Mouse (Mus musculus): ENCODE results near the gene Creb3l4. TPM values are rescaled to one million over a fixed set of nuclear protein-coding genes. Genes with fewer than 3 reads are reported as not detected.
"Not testable (repeated sequence)": the region's sequence is repeated elsewhere in the genome, so short reads cannot be mapped to it uniquely, and the experiment has no call there.

Creb3l4 gene
- 11.7 and 12.9 TPM in 2 replicates for polyA plus RNA-seq (2016; fragmentation: Nextera tagmentation; extraction: Ambion mirVana)

DNA sequence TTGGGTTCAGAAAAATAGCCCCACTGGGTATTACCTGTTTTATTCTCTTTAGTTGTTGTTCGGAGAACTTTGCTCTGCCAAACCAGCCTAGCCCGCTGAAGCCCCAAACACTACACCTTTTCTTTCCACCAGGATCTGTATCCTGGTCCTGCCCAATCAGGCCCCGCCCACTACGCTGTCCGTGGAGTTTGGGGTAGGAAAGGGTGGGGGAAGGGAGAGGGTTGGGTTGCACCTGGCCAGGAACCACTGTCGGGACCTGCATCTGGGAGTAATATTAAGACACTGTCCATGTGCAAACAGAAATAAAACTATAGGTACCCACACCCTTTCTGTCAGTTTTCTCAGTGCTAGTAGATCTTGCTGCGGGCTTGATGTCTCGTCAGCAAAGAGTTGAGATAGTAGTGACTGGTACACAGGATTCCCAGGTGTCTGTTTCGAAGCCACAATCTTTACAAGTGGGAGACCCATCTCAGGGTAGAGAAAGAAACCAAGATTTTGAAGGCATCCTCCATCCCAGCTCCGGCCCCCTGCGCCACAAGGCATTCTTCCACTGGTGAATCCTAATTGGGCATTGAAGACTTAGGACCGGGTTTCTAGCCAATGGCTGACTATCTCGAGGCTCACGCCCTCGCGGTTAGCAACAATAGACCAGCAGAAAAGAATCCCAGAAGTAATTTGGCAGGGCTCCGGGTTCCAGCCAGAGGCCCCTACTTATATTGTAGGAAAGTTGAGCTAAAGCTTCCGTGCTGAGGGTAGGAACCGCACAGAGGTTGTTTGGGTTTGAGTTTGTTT, at the start of gene Creb3l4:
Gene Creb3l4, minus strand, starts transcription at position 529 of the 792 bp plus-strand sequence.
- Histone ChIP-seq H3K36me3 (no peaks in the 10 kb centered on the region), H3K9ac (replicated peaks) (peak within 1 kb of the TSS; percentile 45; the same call in 1 of the 2 replicates), H3K4me3 (replicated peaks) (peak within 1 kb of the TSS; percentile 38), H3K4me1 (replicated peaks) (peaks cover 14% of the 10 kb centered on the region), H3K9me3 (no peaks in the 10 kb centered on the region), H3K4me2 (peak within 1 kb of the TSS; percentile 69), H3K27ac (peak within 1 kb of the TSS; percentile 83), H3K27me3 (no peaks in the 10 kb centered on the region)
- peak; percentile 69 for ATAC-seq (ENCODE audit: insufficient number of reproducible peaks, insufficient read depth, low FRiP score, low TSS enrichment, low read depth)
- 4% methylated on average over 19 of the region's 19 CpGs for WGBS

DNA sequence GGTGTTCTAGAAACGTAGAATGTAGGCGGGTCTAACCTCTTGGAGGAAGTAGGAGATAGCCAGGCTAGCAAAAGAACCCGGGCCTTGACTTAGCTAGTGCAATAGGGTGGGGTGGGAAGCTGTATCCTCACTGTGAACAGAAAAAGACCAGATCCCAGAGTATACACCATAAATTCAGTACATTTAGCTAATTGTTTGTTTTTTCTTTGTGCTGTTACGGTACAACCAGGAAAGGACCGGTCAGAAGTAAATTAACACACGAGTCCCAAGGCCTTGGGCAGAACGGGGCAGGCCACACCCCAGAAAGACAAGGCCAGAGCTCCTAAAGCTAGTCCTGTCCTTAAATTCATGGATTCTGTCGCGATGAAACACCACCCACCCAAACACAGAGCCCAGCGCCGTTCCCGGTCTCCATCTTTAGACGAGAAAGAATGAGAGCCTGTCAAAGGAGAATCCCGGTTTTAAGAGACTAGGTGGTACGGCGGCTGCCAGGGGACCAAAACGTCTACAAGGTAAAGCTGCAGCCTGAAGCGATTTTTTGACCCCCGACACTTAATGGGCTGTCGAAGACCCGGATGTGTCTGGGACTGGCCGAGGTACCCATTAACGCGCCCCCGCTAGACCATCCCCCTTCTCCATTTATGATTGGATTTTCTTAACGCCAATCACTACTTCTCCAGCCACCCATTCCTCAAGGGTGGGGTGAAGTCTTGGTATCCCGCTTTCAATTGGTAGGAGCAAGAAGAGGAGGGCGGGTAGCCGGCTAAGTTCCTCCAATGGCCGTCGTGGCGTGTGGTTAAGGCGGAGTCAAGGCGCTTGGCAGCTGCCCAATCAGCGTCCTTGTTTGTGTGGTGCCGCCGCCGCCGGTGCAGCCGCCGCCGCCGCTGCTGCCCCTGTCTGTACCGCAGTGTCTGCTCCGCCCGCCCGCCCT, 49.3 kb upstream of the Creb3l4 start, which contains the start of gene Gatad2b:
Gene Gatad2b, plus strand, starts transcription at position 834 of the 931 bp plus-strand sequence.
- peak; percentile 100 for ATAC-seq (ENCODE audit: insufficient number of reproducible peaks, insufficient read depth, low FRiP score, low TSS enrichment, low read depth)
- Histone ChIP-seq H3K4me1 (replicated peaks) (peaks cover 12% of the 10 kb centered on the region), H3K9ac (replicated peaks) (peak within 1 kb of the TSS; percentile 94), H3K27ac (peak within 1 kb of the TSS; percentile 99), H3K9me3 (no peaks in the 10 kb centered on the region), H3K36me3 (peaks cover 6% of the 10 kb centered on the region; the same call in 1 of the 2 replicates), H3K27me3 (no peaks in the 10 kb centered on the region), H3K4me2 (peak within 1 kb of the TSS; percentile 70), H3K4me3 (replicated peaks) (peak within 1 kb of the TSS; percentile 88)
- WGBS, result under 1% methylated on average over 40 of the region's 47 CpGs

DNA sequence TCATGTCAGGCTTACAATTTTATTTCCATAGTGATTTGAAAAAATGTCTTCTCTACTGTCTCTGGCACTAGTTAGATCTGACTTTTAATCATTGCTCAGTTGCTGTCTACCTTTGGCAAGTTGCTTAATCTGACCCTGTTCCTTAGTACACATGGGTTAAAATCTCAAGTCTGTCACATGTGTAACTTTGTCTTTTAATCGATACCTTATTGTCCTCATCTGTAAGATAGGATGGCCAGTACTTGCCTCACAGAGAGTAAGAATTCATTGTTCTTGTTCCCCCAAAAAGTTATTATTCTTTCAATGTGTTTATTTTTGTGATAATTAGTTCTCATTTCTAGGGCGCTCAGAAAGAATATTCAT, 48.7 kb upstream of the Creb3l4 start:
- WGBS, result 42% methylated on average over 2 of the region's 2 CpGs
- peak overlapping the region; percentile 63 for H3K4me2 ChIP-seq

DNA sequence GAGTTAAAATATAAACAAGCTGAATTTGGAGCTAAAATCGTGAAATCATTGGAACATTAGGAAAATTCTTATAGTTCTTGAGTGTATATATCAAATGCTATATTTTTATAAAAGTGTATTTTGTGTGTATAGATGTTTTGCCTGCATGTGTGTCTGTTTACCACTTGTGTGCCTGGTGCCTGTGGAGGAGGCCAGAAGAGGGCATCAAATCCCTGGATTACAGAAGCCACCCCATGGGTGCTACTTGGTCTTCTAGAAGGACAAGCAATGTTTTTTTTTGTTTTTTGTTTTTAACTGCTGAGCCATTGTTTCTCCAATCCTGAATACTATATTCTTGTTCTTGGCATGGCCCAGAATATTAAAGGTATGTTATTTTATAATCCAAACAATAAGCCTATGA, 47.3 kb upstream of the Creb3l4 start:
- no peak overlapping the region for H3K27ac ChIP-seq
- no peak for ATAC-seq (ENCODE audit: insufficient number of reproducible peaks, insufficient read depth, low FRiP score, low TSS enrichment, low read depth)
- peaks cover 5% of the 10 kb centered on the region; the same call in 1 of the 2 replicates for H3K36me3 ChIP-seq
- WGBS, result 84% methylated on average over 1 of the region's 1 CpGs
- no peak overlapping the region for H3K4me3 ChIP-seq (replicated peaks)
- peaks cover 12% of the 10 kb centered on the region for H3K4me1 ChIP-seq (replicated peaks)
- H3K4me2 ChIP-seq, result no peak overlapping the region
- no peaks in the 10 kb centered on the region for H3K9me3 ChIP-seq
- no peaks in the 10 kb centered on the region for H3K27me3 ChIP-seq
- no peak overlapping the region for H3K9ac ChIP-seq (replicated peaks)

More for the DNA sequence above, 48.7 kb upstream of the Creb3l4 start:
- no peak for ATAC-seq (ENCODE audit: insufficient number of reproducible peaks, insufficient read depth, low FRiP score, low TSS enrichment, low read depth)
- H3K4me1 ChIP-seq (replicated peaks), result peaks cover 12% of the 10 kb centered on the region
- H3K4me3 ChIP-seq (replicated peaks), result peak overlapping the region; percentile 88
- H3K9ac ChIP-seq (replicated peaks), result peak overlapping the region; percentile 68
- no peaks in the 10 kb centered on the region for H3K27me3 ChIP-seq
- no peaks in the 10 kb centered on the region for H3K9me3 ChIP-seq
- H3K27ac ChIP-seq, result peak overlapping the region; percentile 94
- H3K36me3 ChIP-seq, result peaks cover 6% of the 10 kb centered on the region; the same call in 1 of the 2 replicates

DNA sequence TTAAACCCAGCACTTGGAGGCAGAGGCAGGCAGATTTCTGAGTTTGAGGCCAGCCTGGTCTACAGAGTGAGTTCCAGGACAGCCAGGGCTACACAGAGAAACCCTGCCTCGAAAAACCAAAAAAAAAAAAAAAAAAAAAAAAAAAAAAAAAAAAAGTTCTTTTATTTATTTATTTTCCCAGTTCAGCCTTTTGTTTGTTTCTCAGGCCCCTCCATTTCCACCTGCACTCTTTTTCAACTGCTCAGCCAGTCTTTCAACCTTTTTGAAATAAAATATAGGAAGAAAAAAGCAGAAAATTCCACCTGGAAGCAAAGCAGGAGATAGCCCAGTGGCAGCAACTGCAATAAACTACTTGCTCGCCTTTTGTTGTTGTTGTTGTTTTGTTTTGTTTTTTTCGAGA, 46.1 kb upstream of the Creb3l4 start:
- not testable (repeated sequence) for H3K4me3 ChIP-seq (replicated peaks); H3K4me1 ChIP-seq (replicated peaks); ATAC-seq (ENCODE audit: insufficient number of reproducible peaks, insufficient read depth, low FRiP score, low TSS enrichment, low read depth); H3K36me3 ChIP-seq; H3K9ac ChIP-seq (replicated peaks); H3K9me3 ChIP-seq; H3K27ac ChIP-seq; H3K4me2 ChIP-seq; H3K27me3 ChIP-seq
- 73% methylated on average over 3 of the region's 3 CpGs for WGBS

DNA sequence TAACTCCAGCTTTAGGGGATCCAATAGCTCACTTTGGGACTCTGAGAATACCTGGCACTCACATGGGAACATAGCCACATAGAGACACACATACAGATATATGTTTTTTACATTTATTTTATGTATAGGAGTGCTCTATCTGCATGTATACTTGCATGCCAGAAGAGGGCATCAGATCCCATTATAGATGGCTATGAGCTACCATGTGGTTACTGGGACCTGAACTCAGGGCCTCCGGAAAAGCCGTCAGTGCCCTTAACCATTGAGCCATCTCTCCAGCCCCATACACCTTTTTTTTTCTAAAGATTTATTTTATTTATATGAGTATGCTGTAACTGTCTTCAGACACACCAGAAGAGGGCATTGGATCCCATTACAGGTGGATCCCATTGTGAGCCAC, 40.8 kb upstream of the Creb3l4 start:
- WGBS, result 93% methylated on average over 2 of the region's 2 CpGs
- Histone ChIP-seq H3K4me3 (replicated peaks) (no peak overlapping the region), H3K4me1 (replicated peaks) (no peaks in the 10 kb centered on the region), H3K36me3 (peaks cover 22% of the 10 kb centered on the region), H3K27ac (no peak overlapping the region), H3K4me2 (no peak overlapping the region), H3K9me3 (no peaks in the 10 kb centered on the region), H3K9ac (replicated peaks) (no peak overlapping the region), H3K27me3 (no peaks in the 10 kb centered on the region)
- ATAC-seq (ENCODE audit: insufficient number of reproducible peaks, insufficient read depth, low FRiP score, low TSS enrichment, low read depth), result no peak

DNA sequence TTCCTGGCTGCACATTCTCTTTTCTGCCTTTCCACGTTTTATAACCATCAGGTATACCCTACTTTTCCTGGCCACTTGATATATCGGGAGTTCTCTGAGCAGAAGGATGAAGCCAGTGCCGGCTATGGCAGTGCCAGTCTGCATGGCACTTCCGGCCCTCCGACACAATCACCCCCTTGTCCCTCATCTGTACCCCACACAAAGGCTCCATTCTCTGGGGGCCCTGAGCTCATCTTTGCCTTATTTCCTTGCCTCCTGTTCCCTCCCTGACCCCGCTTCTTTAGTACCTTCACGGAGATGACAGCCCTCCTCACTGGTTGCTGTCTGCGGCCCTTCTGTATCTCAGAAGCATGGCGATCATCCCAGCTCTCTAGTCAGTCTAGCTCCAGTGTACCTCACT, 37.4 kb upstream of the Creb3l4 start:
- no peak overlapping the region for H3K27ac ChIP-seq
- WGBS, result 90% methylated on average over 9 of the region's 9 CpGs
- no peaks in the 10 kb centered on the region for H3K9me3 ChIP-seq
- H3K36me3 ChIP-seq, result peaks cover 57% of the 10 kb centered on the region
- no peak for ATAC-seq (ENCODE audit: insufficient number of reproducible peaks, insufficient read depth, low FRiP score, low TSS enrichment, low read depth)
- H3K4me3 ChIP-seq (replicated peaks), result no peak overlapping the region
- no peak overlapping the region for H3K9ac ChIP-seq (replicated peaks)
- no peaks in the 10 kb centered on the region for H3K4me1 ChIP-seq (replicated peaks)
- H3K4me2 ChIP-seq, result no peak overlapping the region
- H3K27me3 ChIP-seq, result no peaks in the 10 kb centered on the region

DNA sequence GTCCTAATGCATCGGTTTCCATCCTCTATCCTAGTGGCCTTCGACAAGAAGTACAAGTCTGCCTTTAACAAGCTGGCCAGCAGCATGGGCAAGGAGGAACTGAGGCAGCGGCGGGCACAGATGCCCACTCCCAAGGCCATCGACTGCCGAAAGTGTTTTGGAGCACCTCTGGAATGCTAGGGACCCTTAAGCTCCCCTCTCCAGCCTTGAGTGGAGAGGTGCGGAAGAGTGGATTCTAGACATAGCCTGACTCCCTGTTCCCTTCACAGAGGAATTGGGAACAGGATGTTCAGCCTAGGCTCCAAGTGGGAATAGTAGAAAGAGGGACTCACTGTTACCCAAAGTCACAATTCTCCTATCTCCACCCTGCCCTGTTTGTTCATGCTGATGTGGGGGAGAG, 36.4 kb upstream of the Creb3l4 start:
- 92% methylated on average over 7 of the region's 7 CpGs for WGBS
- H3K27ac ChIP-seq, result no peak overlapping the region
- no peak overlapping the region for H3K4me3 ChIP-seq (replicated peaks)
- H3K4me2 ChIP-seq, result no peak overlapping the region
- no peaks in the 10 kb centered on the region for H3K9me3 ChIP-seq
- no peaks in the 10 kb centered on the region for H3K27me3 ChIP-seq
- ATAC-seq (ENCODE audit: insufficient number of reproducible peaks, insufficient read depth, low FRiP score, low TSS enrichment, low read depth), result no peak
- peaks cover 66% of the 10 kb centered on the region for H3K36me3 ChIP-seq
- H3K4me1 ChIP-seq (replicated peaks), result no peaks in the 10 kb centered on the region
- H3K9ac ChIP-seq (replicated peaks), result no peak overlapping the region

DNA sequence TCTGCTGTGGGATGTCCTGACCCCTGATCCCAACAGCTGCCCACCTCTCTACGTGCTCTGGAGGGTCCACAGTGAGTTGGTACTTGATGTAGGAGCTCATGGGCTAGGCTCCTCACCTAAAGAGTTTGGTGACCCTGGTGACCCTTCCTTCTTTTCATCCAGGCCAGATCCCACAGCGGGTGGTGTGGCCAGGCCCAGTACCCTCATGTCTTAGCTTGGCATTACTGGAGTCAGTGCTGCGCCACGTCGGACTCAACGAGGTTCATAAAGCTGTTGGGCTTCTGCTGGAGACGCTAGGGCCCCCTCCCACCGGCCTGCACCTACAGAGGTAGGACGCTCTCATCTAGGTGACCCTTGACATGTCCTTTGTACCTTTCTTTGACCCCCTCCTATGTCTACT, 35.9 kb upstream of the Creb3l4 start:
- no peak overlapping the region for H3K4me3 ChIP-seq (replicated peaks)
- no peaks in the 10 kb centered on the region for H3K9me3 ChIP-seq
- 91% methylated on average over 9 of the region's 9 CpGs for WGBS
- no peak overlapping the region for H3K9ac ChIP-seq (replicated peaks)
- no peak overlapping the region for H3K4me2 ChIP-seq
- peaks cover 69% of the 10 kb centered on the region for H3K36me3 ChIP-seq
- no peaks in the 10 kb centered on the region for H3K27me3 ChIP-seq
- H3K4me1 ChIP-seq (replicated peaks), result no peaks in the 10 kb centered on the region
- ATAC-seq (ENCODE audit: insufficient number of reproducible peaks, insufficient read depth, low FRiP score, low TSS enrichment, low read depth), result no peak
- H3K27ac ChIP-seq, result no peak overlapping the region

DNA sequence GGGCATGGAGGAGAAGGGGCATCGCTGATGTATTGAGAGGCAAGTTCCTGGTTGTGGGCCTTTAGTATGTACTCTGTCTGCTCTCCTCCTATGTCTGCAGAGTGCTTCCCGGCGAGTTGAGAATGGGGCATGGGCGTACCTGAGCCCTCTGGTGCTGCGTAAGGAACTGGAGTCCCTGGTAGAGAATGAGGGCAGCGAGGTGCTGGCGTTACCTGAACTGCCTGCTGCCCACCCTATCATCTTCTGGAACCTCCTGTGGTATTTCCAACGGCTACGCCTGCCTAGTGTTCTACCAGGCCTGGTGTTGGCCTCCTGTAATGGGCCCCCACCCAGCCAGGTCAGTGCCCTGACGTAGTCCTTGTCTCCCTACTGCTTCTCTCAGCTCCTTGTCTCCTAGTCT, 34.9 kb upstream of the Creb3l4 start:
- no peaks in the 10 kb centered on the region for H3K9me3 ChIP-seq
- H3K9ac ChIP-seq (replicated peaks), result no peak overlapping the region
- ATAC-seq (ENCODE audit: insufficient number of reproducible peaks, insufficient read depth, low FRiP score, low TSS enrichment, low read depth), result no peak
- 91% methylated on average over 10 of the region's 10 CpGs for WGBS
- no peaks in the 10 kb centered on the region for H3K27me3 ChIP-seq
- H3K27ac ChIP-seq, result no peak overlapping the region
- H3K4me1 ChIP-seq (replicated peaks), result no peaks in the 10 kb centered on the region
- H3K4me3 ChIP-seq (replicated peaks), result no peak overlapping the region
- H3K4me2 ChIP-seq, result no peak overlapping the region
- H3K36me3 ChIP-seq, result peaks cover 78% of the 10 kb centered on the region

DNA sequence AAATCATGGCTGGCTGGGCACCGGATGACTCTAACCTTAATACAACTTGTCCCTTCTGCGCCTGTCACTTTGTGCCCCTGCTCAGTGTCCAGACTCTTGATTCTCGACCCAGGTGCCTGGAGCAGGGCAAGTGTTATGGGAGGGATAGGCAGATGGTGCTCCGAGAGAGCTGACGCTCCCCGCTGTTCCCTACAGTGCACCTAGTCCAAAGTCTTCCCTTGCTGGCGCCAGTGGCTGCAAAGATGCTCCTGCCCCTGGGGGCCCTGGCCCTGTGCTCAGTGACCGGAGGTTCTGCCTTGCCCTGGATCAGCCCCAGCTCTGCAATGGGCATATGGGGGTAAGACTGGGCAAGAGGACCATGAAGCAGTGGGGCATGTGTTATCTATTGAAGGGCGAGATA, 34.5 kb upstream of the Creb3l4 start:
- H3K27me3 ChIP-seq, result no peaks in the 10 kb centered on the region
- no peaks in the 10 kb centered on the region for H3K9me3 ChIP-seq
- H3K36me3 ChIP-seq, result peaks cover 82% of the 10 kb centered on the region
- no peak for ATAC-seq (ENCODE audit: insufficient number of reproducible peaks, insufficient read depth, low FRiP score, low TSS enrichment, low read depth)
- no peak overlapping the region for H3K27ac ChIP-seq
- H3K4me1 ChIP-seq (replicated peaks), result no peaks in the 10 kb centered on the region
- H3K9ac ChIP-seq (replicated peaks), result no peak overlapping the region
- H3K4me3 ChIP-seq (replicated peaks), result no peak overlapping the region
- 94% methylated on average over 9 of the region's 9 CpGs for WGBS
- no peak overlapping the region for H3K4me2 ChIP-seq

All from limb, embryonic 12.5 days (tissue).